Mouse (Mus musculus) intestine, embryonic 14.5 days (tissue): ENCODE measurements at regions not wholly inside any gene's neighbourhood (a gene's known extent, or its start where the extent isn't known, plus 50 kb on each side); places are given as distances from the start of the nearest gene placed in this dataset.
"Not testable (repeated sequence)": the region's sequence is repeated elsewhere in the genome, so short reads cannot be mapped to it uniquely, and the experiment has no call there.

ENCODE experiments used
- ATAC-seq: fragments of 200-750 bp; cut with Nextera tagmentation; replicated peaks from 2 replicates; pipeline ENCODE4 v1.8.0; 2017; ENCODE audit warnings: low read depth, moderate number of reproducible peaks, moderate TSS enrichment, moderate library complexity; ENCODE audit not compliant: low FRiP score, low TSS enrichment
- DNase-seq: peaks from one replicate; pipeline ENCODE4 v3.0.0-alpha.2; 2018; ENCODE audit warnings: low spot score
- H3K27ac ChIP-seq: fragments of 300-500 bp; sonication (generic); 2 replicates; pipeline ENCODE4 v1.5.1; 2014; ENCODE audit warnings: low read depth, mild to moderate bottlenecking, control low read depth
- H3K27me3 ChIP-seq: fragments of 300-500 bp; sonication (generic); replicated peaks from 2 replicates; pipeline ENCODE4 v1.6.1; 2014; ENCODE audit warnings: low read length, control low read depth; ENCODE audit not compliant: control insufficient read depth, insufficient read depth
- H3K36me3 ChIP-seq: fragments of 300-500 bp; sonication (generic); 2 replicates; pipeline ENCODE4 v1.6.1; 2014; ENCODE audit warnings: low read length, control low read depth; ENCODE audit not compliant: control insufficient read depth, insufficient read depth
- H3K4me1 ChIP-seq: fragments of 300-500 bp; sonication (generic); replicated peaks from 2 replicates; pipeline ENCODE4 v1.6.1; 2014; ENCODE audit warnings: low read length, control low read depth, mixed read lengths; ENCODE audit not compliant: control insufficient read depth, insufficient read depth
- H3K4me2 ChIP-seq: fragments of 300-500 bp; sonication (generic); 2 replicates; pipeline ENCODE4 v1.6.1; 2014; ENCODE audit warnings: low read length
- H3K4me3 ChIP-seq: fragments of 300-500 bp; sonication (generic); 2 replicates; pipeline ENCODE4 v1.5.1; 2014; ENCODE audit warnings: low read depth, low read length, control low read depth, mixed read lengths
- H3K9ac ChIP-seq: fragments of 300-500 bp; sonication (generic); 2 replicates; pipeline ENCODE4 v1.6.1; 2014; ENCODE audit warnings: mild to moderate bottlenecking, low read length
- H3K9me3 ChIP-seq: fragments of 300-500 bp; sonication (generic); 2 replicates; pipeline ENCODE4 v1.6.1; 2016; ENCODE audit warnings: low read length, control low read depth; ENCODE audit not compliant: control insufficient read depth
- WGBS: fragments of 180-500 bp; shearing (Covaris S2); extraction: QIAGEN DNeasy Blood & Tissue Kit; methylation state at CpG from one replicate; pipeline ENCODE4 v1.1.7; 2014; 5-methylcytosine and 5-hydroxymethylcytosine counted together

GRCm38 (mm10) chr2:162867516-162868029 lies 63.8 kb upstream of the Srsf6 start:
- Histone ChIP-seq H3K4me3 (peak overlapping the region; percentile 27), H3K27me3 (0 out of 2 replicates have a peak, but pooled peaks cover 6% of the 10 kb centered on the region), H3K4me2 (peak overlapping the region; percentile 57), H3K9ac (0 out of 2 replicates have a peak overlapping the region, but pooled peaks have one; percentile 1), H3K27ac (no peak overlapping the region), H3K4me1 (no peaks in the 10 kb centered on the region), H3K9me3 (no peaks in the 10 kb centered on the region), H3K36me3 (no peaks in the 10 kb centered on the region)
- ATAC-seq = no peak
- WGBS = 5% methylated on average over 15 of the region's 15 CpGs
- no peak for DNase-seq

- H3K4me3 ChIP-seq = peak overlapping the region; percentile 27; the same call in 1 of the 2 replicates
- ATAC-seq (no peak), DNase-seq (no peak)
- peak overlapping the region; percentile 57 for H3K4me2 ChIP-seq
- no peaks in the 10 kb centered on the region for H3K4me1 ChIP-seq
- 14% methylated on average over 11 of the region's 11 CpGs for WGBS
- H3K27me3 ChIP-seq = 0 out of 2 replicates have a peak, but pooled peaks cover 6% of the 10 kb centered on the region
- no peak overlapping the region for H3K9ac ChIP-seq
- no peaks in the 10 kb centered on the region for H3K36me3 ChIP-seq
- no peaks in the 10 kb centered on the region for H3K9me3 ChIP-seq
- no peak overlapping the region for H3K27ac ChIP-seq
Measured at GRCm38 (mm10) chr2:162866613-162867314, 64.6 kb upstream of the Srsf6 start.

- no peak overlapping the region for H3K4me3 ChIP-seq
- H3K4me2 ChIP-seq = no peak overlapping the region
- H3K36me3 ChIP-seq = no peaks in the 10 kb centered on the region
- no peak overlapping the region for H3K27ac ChIP-seq
- H3K4me1 ChIP-seq = no peaks in the 10 kb centered on the region
- no peak overlapping the region for H3K9ac ChIP-seq
- ATAC-seq (no peak), DNase-seq (no peak)
- 69% methylated on average over 1 of the region's 1 CpGs for WGBS
- H3K27me3 ChIP-seq = 0 out of 2 replicates have a peak, but pooled peaks cover 6% of the 10 kb centered on the region
- H3K9me3 ChIP-seq = no peaks in the 10 kb centered on the region
Measured at GRCm38 (mm10) chr2:162864571-162864970, 66.8 kb upstream of the Srsf6 start.

- Histone ChIP-seq H3K4me1 (no peaks in the 10 kb centered on the region), H3K9me3 (no peaks in the 10 kb centered on the region), H3K4me3 (no peak overlapping the region), H3K36me3 (no peaks in the 10 kb centered on the region), H3K27ac (no peak overlapping the region), H3K9ac (no peak overlapping the region), H3K27me3 (no peaks in the 10 kb centered on the region), H3K4me2 (no peak overlapping the region)
- WGBS = 60% methylated on average over 6 of the region's 6 CpGs
- DNase-seq (peak; percentile 15), ATAC-seq (no peak)
Measured at GRCm38 (mm10) chr2:162854606-162855005, 76.7 kb upstream of the Srsf6 start.

GRCm38 (mm10) chr2:162853576-162853975 lies 77.8 kb upstream of the Srsf6 start:
- H3K9me3 ChIP-seq = no peaks in the 10 kb centered on the region
- no peaks in the 10 kb centered on the region for H3K36me3 ChIP-seq
- no peak overlapping the region for H3K27ac ChIP-seq
- no peak overlapping the region for H3K9ac ChIP-seq
- no peak overlapping the region for H3K4me3 ChIP-seq
- DNase-seq = no peak
- WGBS = 77% methylated on average over 7 of the region's 7 CpGs
- H3K4me2 ChIP-seq = no peak overlapping the region
- H3K4me1 ChIP-seq = no peaks in the 10 kb centered on the region
- H3K27me3 ChIP-seq = no peaks in the 10 kb centered on the region
- no peak for ATAC-seq

- H3K4me3 ChIP-seq, DNase-seq, ATAC-seq, H3K4me2 ChIP-seq, H3K9me3 ChIP-seq, H3K27ac ChIP-seq, H3K36me3 ChIP-seq, H3K4me1 ChIP-seq, H3K9ac ChIP-seq, H3K27me3 ChIP-seq: not testable (repeated sequence)
- 92% methylated on average over 9 of the region's 9 CpGs for WGBS
Measured at GRCm38 (mm10) chr2:162841761-162842160, 89.6 kb upstream of the Srsf6 start.

- no peak for ATAC-seq
- no peaks in the 10 kb centered on the region for H3K27me3 ChIP-seq
- no peak overlapping the region for H3K27ac ChIP-seq
- 53% methylated on average over 2 of the region's 2 CpGs for WGBS
- DNase-seq = no peak
- H3K36me3 ChIP-seq = no peaks in the 10 kb centered on the region
- no peak overlapping the region for H3K4me3 ChIP-seq
- no peak overlapping the region for H3K4me2 ChIP-seq
- H3K9me3 ChIP-seq = no peaks in the 10 kb centered on the region
- no peaks in the 10 kb centered on the region for H3K4me1 ChIP-seq
- H3K9ac ChIP-seq = no peak overlapping the region
Measured at GRCm38 (mm10) chr2:162837776-162838175, 93.6 kb upstream of the Srsf6 start.

GRCm38 (mm10) chr2:162833741-162834140 lies 97.6 kb upstream of the Srsf6 start:
- H3K4me2 ChIP-seq = no peak overlapping the region
- H3K36me3 ChIP-seq = no peaks in the 10 kb centered on the region
- H3K4me3 ChIP-seq = no peak overlapping the region
- ATAC-seq (no peak), DNase-seq (no peak)
- no peak overlapping the region for H3K9ac ChIP-seq
- H3K27me3 ChIP-seq = no peaks in the 10 kb centered on the region
- no peaks in the 10 kb centered on the region for H3K4me1 ChIP-seq
- WGBS = 86% methylated on average over 6 of the region's 6 CpGs
- H3K9me3 ChIP-seq = no peaks in the 10 kb centered on the region
- H3K27ac ChIP-seq = no peak overlapping the region

- no peaks in the 10 kb centered on the region for H3K9me3 ChIP-seq
- ATAC-seq (no peak), DNase-seq (no peak)
- H3K9ac ChIP-seq = no peak overlapping the region
- H3K36me3 ChIP-seq = no peaks in the 10 kb centered on the region
- 85% methylated on average over 4 of the region's 4 CpGs for WGBS
- H3K27ac ChIP-seq = no peak overlapping the region
- H3K4me3 ChIP-seq = no peak overlapping the region
- H3K4me2 ChIP-seq = no peak overlapping the region
- H3K27me3 ChIP-seq = no peaks in the 10 kb centered on the region
- H3K4me1 ChIP-seq = no peaks in the 10 kb centered on the region
Measured at GRCm38 (mm10) chr2:162818787-162819186, 112.5 kb upstream of the Srsf6 start.
